Mouse (Mus musculus) cerebellum, postnatal 10 days (tissue): ENCODE measurements around the gene 4933434E20Rik.

Source experiments
- DNase-seq, 2 experiments: peaks; one replicate each; pipeline ENCODE4 v3.0.0; 2021; ENCODE audit warnings: mixed read lengths in 2 of 2

The 4933434E20Rik gene

GRCm38 (mm10) chr3:90081365-90082240, 30.2 kb downstream of the 4933434E20Rik start:
- no peak for DNase-seq

- DNase-seq: peak; percentile 56 to 59
Measured at GRCm38 (mm10) chr3:90083034-90083433, 31.6 kb downstream of the 4933434E20Rik start.

GRCm38 (mm10) chr3:90083698-90084324, 32.4 kb downstream of the 4933434E20Rik start:
- no peak for DNase-seq

GRCm38 (mm10) chr3:90084790-90085189, 33.4 kb downstream of the 4933434E20Rik start:
- DNase-seq: no peak

DNA sequence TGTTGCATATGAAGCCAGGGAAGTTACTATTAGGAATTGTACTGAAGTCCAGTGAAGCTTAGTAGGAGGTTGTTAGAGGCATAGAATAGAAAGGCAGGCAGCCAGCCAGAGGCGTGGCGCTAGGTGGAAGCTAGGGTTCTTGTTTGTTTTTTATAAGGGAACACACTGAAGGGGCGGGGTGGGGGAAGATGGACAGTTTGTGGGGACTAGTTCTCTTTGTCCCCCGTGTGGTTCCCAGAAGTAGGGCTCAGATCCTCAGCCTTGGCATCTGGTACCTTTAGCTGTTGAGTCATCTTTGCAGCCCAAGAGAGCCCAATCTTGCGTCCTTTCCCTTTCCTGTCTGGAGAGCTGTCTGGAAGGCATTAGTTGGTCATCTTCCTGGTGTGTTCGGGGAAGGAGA, 33.8 kb downstream of the 4933434E20Rik start:
- DNase-seq: no peak

- DNase-seq: no peak
Measured at GRCm38 (mm10) chr3:90086068-90086467, 34.6 kb downstream of the 4933434E20Rik start.

- DNase-seq: no peak
Measured at GRCm38 (mm10) chr3:90088617-90089016, 37.2 kb downstream of the 4933434E20Rik start.

DNA sequence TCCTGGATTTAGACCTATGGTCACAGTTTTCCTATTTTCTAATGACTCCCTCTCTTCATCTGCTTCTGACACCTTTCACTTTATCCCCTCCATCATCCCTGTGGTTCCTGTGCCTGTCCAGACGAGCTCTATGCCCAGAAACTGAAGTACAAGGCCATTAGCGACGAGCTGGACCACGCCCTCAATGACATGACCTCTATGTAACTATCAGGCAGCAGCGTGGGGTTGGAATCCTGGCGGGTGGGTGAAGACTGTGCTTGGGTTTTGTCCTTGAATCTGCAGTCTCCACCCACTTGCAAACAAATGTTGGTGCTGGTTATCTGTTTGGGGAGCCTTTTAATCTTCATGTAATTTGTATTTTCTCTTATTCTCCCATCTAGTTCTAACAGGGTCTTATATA, 39.5 kb downstream of the 4933434E20Rik start:
- no peak for DNase-seq

DNA sequence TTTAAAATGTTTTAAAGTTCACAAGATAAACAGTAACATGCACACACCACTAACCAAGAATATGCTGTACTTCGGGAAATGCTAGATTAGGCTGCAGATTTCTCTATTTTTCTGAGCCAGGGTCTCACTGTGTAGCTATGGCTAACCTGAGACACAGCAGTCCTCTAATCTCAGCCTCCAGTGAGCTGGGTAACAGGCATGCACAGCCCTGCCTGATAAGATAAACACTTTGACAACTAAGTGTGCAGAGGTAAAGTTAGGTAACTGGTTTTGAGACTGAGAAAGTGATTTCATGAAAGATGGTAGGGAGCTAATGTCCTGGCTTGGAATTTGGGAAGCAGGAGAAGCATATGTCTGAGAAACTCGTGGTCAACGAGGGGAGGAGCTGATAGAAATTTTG, 43.0 kb downstream of the 4933434E20Rik start:
- DNase-seq: no peak

- DNase-seq: no peak
Measured at GRCm38 (mm10) chr3:90097928-90098327, 46.5 kb downstream of the 4933434E20Rik start.

DNA sequence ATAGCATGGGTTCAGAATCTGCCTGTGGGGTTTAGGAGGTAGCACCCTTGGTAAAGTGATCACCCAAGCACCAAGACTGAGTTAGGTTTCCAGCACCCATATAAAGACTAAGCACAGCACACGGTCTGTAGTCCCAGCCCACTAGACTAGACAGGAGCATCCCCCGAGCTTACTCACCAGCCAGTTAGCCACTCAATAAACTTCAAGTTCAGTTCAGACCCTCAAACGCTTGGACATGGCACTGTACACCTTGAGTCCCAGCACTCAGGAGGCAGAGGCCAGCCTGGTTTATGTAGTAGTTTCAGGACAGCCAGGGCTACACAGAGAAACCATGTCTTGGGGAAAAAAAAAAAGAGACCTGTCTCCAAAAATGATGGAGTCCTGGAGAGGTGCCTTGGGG, 49.6 kb downstream of the 4933434E20Rik start:
- no peak for DNase-seq

GRCm38 (mm10) chr3:90101673-90102072, 50.2 kb downstream of the 4933434E20Rik start:
- DNase-seq: no peak

- no peak for DNase-seq
Measured at GRCm38 (mm10) chr3:90102239-90102638, 50.8 kb downstream of the 4933434E20Rik start.

DNA sequence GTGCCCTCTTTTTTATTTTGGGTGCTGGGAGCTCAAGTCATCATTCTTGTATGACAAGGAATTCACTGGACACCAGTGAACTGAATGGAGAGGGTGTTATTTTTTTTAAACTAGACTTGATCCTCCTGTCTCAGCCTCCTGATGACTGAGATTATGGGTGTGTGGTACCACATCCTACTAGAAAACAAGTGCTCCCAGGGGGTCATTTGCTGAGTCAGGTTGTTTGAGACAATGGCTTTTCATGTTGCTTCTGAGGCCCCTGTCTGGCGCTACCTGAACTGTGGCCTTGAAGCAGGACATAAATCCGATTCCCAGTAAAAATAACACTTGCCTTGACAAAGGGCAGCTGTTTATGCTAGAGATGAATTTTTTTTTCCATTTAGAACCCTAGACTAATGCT, 51.7 kb downstream of the 4933434E20Rik start:
- DNase-seq: no peak

GRCm38 (mm10) chr3:90103938-90104337, 52.5 kb downstream of the 4933434E20Rik start, which contains the start of gene Nup210l:
Nup210l (plus strand) TSS chr3:90104132.
- DNase-seq: no peak

- DNase-seq: no peak
Measured at GRCm38 (mm10) chr3:90111706-90112105, 60.3 kb downstream of the 4933434E20Rik start.

- DNase-seq: peak in 1 of 2 experiments; percentile 14
Measured at GRCm38 (mm10) chr3:90114342-90114741, 62.9 kb downstream of the 4933434E20Rik start.

DNA sequence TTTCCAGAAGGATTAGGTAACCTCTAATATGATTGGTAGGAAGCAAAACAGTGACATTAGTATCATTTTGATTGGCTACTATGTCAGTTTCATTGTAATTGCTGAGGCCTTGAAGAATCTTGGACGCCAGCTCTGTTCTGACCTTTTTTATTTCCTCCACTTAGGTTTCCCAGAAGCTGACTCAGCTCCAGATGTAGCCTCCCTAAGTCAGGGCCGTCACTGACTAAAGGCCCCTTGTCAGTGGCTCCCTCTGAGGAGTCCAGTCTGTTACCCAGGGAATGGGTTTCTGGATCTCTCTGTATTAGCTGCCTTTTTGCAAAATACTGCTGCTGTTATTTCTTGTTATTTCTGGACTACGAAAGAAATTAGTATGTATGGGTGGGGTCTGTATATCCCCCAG, 64.1 kb downstream of the 4933434E20Rik start:
- DNase-seq: no peak
